Mouse (Mus musculus) granulocyte monocyte progenitor cell, adult 5-6 weeks (primary cell): ENCODE data around the gene Kcnt2. TPM values are rescaled to one million over a fixed set of nuclear protein-coding genes. Genes with fewer than 3 reads are reported as not detected.
A peak's percentile ranks its signal among the peaks of the same experiment; 100 is the strongest.

ENCODE experiments used
- ATAC-seq: replicated peaks from 2 replicates; pipeline ENCODE4 v1.8.0; 2016; ENCODE audit warnings: mild to moderate bottlenecking, moderate TSS enrichment, inconsistent platforms; ENCODE audit not compliant: poor library complexity, severe bottlenecking
- total RNA-seq, 2 experiments: library from RNA; stranded (forward) in 1 of 2; stranded (reverse) in 1 of 2; fragments of 200-712, 200-1000 nt in 1 of 2; fragments of >200 nt in 1 of 2; fragmentation: Nextera tagmentation in 1 of 2; gene quantifications; 2 replicates each; pipeline ENCODE4 v1.2.3; 2014 to 2017

The Kcnt2 gene
- total RNA-seq (2014; fragmentation: Nextera tagmentation): not detected in 2 replicates
- not detected in 2 replicates for total RNA-seq (2017)

GRCm38 (mm10) chr1:140245876-140246597, at the start of gene Kcnt2:
Gene Kcnt2 (plus strand): TSS chr1:140246158.
- ATAC-seq: no peak

DNA sequence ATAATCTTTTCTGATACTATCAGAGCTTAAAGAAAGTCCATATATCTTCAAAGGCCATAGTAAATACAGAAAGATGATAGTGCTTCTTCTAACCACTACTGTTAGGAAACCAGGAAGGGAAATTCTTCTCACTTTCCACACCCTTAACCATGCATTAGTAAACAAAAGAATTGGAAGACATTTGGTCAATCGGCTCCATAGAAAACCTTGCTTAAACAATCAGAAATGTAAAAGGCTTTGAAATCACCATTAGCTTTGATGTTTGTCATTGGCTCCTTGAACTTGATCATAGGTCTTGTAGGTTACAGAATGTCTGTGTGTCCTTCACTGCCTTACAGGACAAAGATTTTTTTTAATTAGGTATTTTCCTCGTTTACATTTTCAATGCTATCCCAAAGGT, 40.6 kb upstream of the Kcnt2 start:
- no peak for ATAC-seq

GRCm38 (mm10) chr1:140225221-140225620, 20.7 kb upstream of the Kcnt2 start:
- no peak for ATAC-seq

GRCm38 (mm10) chr1:140226673-140227072, 19.3 kb upstream of the Kcnt2 start:
- ATAC-seq: no peak

- ATAC-seq: peak; percentile 37
These were observed 493 bp upstream of the Kcnt2 start for GRCm38 (mm10) chr1:140245465-140245864.

DNA sequence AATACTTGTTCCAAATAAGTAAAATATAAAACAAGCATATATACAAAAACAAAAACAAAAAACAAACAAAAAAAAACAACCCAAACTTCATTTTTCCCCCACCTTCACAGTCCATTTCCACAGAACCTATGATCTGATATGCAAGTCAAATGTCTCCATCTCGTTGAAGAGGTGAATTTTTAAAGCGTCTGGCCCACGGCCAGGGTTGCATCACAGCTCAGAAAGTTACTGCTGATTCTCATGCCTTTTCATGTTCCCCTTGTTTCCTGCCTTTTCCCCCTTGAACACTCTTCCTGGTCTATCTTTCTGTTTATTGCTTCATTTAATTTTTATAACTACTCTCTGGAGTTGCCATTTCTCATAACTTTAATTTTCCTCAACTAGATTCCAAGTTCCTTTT, 18.7 kb downstream of the Kcnt2 start:
- no peak for ATAC-seq

- ATAC-seq: no peak
These were observed 20.1 kb downstream of the Kcnt2 start for GRCm38 (mm10) chr1:140266047-140266446.

- ATAC-seq: no peak
These were observed 20.8 kb downstream of the Kcnt2 start for GRCm38 (mm10) chr1:140266643-140267286.

DNA sequence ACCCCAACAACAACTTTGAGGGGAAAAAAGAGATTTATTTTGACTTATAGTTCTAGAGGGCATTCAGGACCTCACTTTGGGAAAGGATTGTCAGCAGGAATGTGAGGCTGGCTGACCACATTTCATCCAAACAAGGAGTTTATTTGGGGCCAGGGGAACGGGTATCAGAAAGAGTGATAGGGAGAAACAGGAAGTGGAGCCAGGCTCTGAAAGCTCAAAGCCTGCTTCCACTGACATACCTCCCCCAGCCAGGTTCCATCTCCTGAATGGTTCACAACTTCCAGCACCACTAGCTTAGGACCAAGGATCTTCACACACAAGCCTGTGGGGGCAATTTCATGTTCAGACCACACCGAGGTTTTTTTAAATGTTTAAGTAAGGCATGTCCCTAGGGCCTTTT, 21.3 kb downstream of the Kcnt2 start:
- ATAC-seq: no peak

DNA sequence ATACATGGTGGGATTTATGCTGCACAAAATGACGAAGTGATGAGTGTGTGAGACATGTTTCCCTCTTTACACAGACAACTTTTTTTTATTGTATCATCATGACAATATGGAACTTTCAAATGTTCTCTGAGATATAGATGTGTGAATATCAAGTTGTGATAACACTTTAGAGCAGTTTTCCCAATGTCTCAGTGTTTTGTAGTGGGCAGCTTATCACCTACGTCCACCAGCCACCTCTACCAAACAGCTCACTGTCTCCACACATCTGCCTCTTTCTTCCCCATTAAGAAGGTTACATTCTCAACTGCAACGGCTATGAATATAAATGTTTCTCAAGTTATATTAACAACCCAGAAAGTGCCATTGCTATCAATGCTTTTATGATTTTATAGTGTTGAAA, 27.7 kb downstream of the Kcnt2 start:
- ATAC-seq: no peak

- ATAC-seq: no peak
These were observed 29.9 kb downstream of the Kcnt2 start for GRCm38 (mm10) chr1:140275813-140276212.

- ATAC-seq: no peak
These were observed 47.2 kb downstream of the Kcnt2 start for GRCm38 (mm10) chr1:140293140-140293539.

GRCm38 (mm10) chr1:140295482-140295881, 49.5 kb downstream of the Kcnt2 start:
- ATAC-seq: no peak

DNA sequence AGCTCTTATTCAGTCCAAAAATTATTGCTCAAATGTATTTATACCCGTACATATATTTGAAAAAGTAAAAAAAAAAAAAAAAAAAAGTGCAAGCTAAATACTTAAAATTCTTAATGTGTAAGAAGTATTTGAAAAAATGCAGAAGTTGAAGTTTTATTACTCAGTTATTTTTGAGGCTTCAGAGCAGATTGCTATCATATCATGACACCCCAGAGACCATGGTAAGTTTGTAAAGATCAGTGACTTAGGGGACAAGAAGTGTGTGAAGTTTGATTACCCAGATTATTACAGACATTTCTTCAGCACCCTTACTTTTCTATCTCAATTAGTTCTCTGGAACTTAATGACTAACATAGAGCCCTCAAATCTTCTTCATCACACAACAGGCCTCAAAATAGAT, 58.3 kb downstream of the Kcnt2 start:
- ATAC-seq: no peak

GRCm38 (mm10) chr1:140305344-140305743, 59.4 kb downstream of the Kcnt2 start:
- ATAC-seq: no peak

DNA sequence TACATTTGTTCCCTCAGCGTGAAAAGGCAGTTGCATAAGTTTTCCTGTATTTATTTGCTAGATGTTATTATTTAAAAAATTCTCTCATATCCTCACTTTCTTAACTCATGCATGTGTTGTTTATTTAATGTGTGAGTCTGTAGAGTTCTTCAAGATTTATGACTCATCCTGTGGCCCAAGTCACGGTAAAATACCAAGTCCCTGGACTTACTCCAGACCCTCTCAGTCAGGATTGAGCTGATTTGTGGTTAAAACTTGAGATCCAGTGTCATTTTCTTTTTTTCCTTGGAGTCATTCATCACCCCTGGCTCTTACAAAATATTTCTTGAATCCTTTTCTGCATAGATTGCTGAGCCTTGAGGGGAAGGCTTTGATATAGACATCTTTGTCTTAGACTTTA, 60.4 kb downstream of the Kcnt2 start:
- no peak for ATAC-seq

DNA sequence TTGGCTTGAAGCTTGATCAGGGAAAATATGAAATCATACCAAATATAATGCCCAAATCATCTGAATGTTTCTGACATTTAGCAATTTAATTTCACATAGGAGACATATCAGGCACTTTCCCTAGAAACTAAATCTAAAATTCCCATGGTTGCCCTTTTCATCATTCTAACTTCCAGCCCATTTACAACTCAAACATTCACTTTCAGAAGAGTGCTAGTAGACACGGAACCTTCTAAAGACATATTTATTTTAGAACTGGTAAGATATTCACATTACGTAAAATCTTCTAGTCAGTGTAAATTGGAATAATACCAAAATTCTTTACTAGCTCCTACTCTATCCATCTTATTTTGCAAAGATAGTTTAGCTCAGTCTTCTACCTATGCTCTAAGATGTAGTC, 64.8 kb downstream of the Kcnt2 start:
- ATAC-seq: no peak

GRCm38 (mm10) chr1:140325088-140325487, 79.1 kb downstream of the Kcnt2 start:
- no peak for ATAC-seq

GRCm38 (mm10) chr1:140326709-140327108, 80.8 kb downstream of the Kcnt2 start:
- no peak for ATAC-seq

GRCm38 (mm10) chr1:140333702-140334101, 87.7 kb downstream of the Kcnt2 start:
- no peak for ATAC-seq

- no peak for ATAC-seq
These were observed 92.5 kb downstream of the Kcnt2 start for GRCm38 (mm10) chr1:140338417-140338816.

DNA sequence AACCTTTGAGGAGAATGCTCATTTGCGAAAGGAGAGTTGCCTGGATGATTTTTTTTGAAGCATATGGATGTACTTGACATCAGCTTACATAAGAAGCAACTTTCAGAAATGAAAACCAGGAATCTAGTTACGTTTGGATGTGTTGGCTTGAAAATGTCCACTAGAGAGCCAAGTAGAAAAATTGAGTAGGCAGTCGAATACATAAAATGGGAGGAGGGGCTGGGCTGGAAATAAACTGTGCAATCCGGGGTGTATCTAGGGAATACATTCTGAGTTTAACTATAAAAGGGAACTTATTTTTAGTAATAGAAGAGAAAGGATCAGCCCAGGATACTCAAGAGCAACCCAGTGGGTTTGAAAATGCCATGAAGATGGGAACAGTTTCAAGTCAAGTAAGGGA, 93.4 kb downstream of the Kcnt2 start:
- no peak for ATAC-seq
